Mouse (Mus musculus): Measurements from ENCODE around the gene Cd300lb. TPM values are rescaled to one million over a fixed set of nuclear protein-coding genes. Genes with fewer than 3 reads are reported as not detected.
"Not testable (repeated sequence)": the region's sequence is repeated elsewhere in the genome, so short reads cannot be mapped to it uniquely, and the experiment has no call there.

Gene Cd300lb
- polyA plus RNA-seq, 1 experiment from 2014 or later: 0.30 TPM

DNA sequence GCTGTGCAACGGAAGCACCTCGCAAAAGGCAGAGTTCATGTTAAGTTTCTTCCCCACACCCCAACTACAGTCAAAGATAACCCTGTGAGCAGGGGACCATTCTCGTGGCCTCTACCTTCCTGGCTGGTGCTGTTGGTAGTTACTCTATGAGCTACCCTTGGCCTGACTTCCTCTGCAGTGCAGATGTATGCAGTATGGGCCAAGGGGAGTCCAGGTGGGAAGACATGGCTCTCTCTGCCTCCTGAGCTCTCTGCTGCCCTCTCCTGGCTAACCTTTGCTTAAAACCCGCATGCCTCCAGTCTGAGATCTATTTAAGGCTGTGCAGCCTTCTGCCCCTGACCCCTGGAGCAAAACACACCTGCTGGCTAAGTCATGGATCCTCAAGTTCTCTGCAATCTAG, 10.2 kb downstream of the Cd300lb start:
- Histone ChIP-seq H3K27me3 (ENCODE audit: control insufficient read depth, insufficient read depth, low read length) (no peaks in the 10 kb centered on the region), H3K9ac (ENCODE audit: low read length) (no peak overlapping the region), H3K9me3 (ENCODE audit: control insufficient read depth, low read length) (no peaks in the 10 kb centered on the region; the same call in 1 of the 2 replicates), H3K4me2 (no peak overlapping the region), H3K4me3 (ENCODE audit: low read depth, low read length) (no peak overlapping the region), H3K4me1 (ENCODE audit: control insufficient read depth, insufficient read depth, low read length) (no peaks in the 10 kb centered on the region), H3K36me3 (ENCODE audit: control insufficient read depth, insufficient read depth, low read length) (no peaks in the 10 kb centered on the region), H3K27ac (ENCODE audit: low read depth, low read length) (no peak overlapping the region)
- DNase-seq (ENCODE audit: low spot score, missing footprints): no peak
- ATAC-seq (ENCODE audit: low FRiP score): no peak
- WGBS: 76% methylated on average over 4 of the region's 4 CpGs

DNA sequence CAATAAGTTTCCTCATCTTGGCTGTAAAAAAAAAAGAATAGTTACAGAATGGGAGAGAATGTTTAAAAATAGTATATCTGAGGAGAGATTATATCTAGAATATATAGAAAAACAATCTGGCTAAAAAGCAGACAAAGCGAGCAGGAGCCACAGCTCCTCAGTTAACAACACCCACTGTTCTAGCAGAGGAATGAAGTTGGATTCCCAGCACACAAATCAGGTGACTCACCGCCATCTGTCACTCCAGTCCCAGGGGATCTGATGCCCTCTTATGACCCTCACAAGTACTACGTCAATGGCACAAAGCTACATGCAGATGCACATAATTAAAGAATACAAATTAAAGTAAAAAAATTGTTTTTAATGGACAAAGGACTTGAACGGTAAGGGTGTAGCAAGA, 11.7 kb downstream of the Cd300lb start:
- no peak overlapping the region for H3K27ac ChIP-seq (ENCODE audit: low read depth, low read length)
- no peak overlapping the region for H3K4me3 ChIP-seq (ENCODE audit: low read depth, low read length)
- no peaks in the 10 kb centered on the region for H3K4me1 ChIP-seq (ENCODE audit: control insufficient read depth, insufficient read depth, low read length)
- no peaks in the 10 kb centered on the region for H3K27me3 ChIP-seq (ENCODE audit: control insufficient read depth, insufficient read depth, low read length)
- DNase-seq (ENCODE audit: low spot score, missing footprints): no peak
- ATAC-seq (ENCODE audit: low FRiP score): no peak
- no peak overlapping the region for H3K9ac ChIP-seq (ENCODE audit: low read length)
- 83% methylated on average over 4 of the region's 4 CpGs for WGBS
- no peaks in the 10 kb centered on the region; the same call in 1 of the 2 replicates for H3K9me3 ChIP-seq (ENCODE audit: control insufficient read depth, low read length)
- H3K4me2 ChIP-seq: no peak overlapping the region
- H3K36me3 ChIP-seq (ENCODE audit: control insufficient read depth, insufficient read depth, low read length): no peaks in the 10 kb centered on the region

DNA sequence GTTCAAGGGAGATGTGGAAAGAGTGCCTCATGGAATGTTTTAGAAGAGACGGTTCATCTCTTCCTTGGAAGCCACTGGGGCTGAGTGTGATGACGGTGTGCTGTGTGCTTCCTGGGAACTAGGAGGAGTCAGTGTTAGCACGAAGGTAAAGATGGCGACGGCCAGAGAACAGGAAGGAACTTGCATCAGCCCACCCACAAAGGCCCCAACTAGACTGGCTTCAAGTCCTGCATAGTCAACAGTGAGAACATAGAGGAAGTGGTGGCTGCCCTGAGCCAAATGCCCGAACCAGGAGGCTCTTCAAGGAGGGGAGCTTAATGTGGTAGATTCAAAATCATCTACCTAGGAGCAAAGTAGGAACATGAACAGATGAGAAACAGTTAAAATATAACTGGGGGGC, 17.1 kb downstream of the Cd300lb start:
- Histone ChIP-seq H3K36me3 (ENCODE audit: control insufficient read depth, insufficient read depth, low read length) (no peaks in the 10 kb centered on the region), H3K9me3 (ENCODE audit: control insufficient read depth, low read length) (no peaks in the 10 kb centered on the region), H3K27ac (ENCODE audit: low read depth, low read length) (no peak overlapping the region), H3K9ac (ENCODE audit: low read length) (no peak overlapping the region), H3K27me3 (ENCODE audit: control insufficient read depth, insufficient read depth, low read length) (no peaks in the 10 kb centered on the region; the same call in 1 of the 2 replicates), H3K4me1 (ENCODE audit: control insufficient read depth, insufficient read depth, low read length) (no peaks in the 10 kb centered on the region), H3K4me2 (no peak overlapping the region), H3K4me3 (ENCODE audit: low read depth, low read length) (no peak overlapping the region)
- ATAC-seq (ENCODE audit: low FRiP score) (no peak), DNase-seq (ENCODE audit: low spot score, missing footprints) (no peak)
- WGBS: 86% methylated on average over 6 of the region's 6 CpGs

DNA sequence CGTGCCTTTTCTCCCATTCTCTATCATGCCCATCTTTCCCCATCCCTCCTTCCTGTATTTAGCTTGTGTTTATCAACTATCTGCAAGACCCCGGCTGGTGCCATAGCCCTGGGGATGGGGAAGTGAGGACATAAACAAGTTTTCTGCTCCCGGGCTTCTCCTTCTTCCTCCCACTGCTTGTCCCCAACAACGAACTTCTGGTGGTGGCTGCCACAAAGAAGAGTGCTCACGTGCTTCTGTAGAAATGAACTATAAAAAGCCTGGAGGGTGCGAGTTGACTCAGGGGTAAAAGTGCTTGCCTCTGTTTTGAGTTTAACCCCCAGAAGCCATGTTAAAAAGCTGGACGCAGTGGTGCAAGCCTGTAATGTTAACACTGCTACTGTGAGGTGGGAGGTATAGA, 19.2 kb downstream of the Cd300lb start:
- no peaks in the 10 kb centered on the region; the same call in 1 of the 2 replicates for H3K27me3 ChIP-seq (ENCODE audit: control insufficient read depth, insufficient read depth, low read length)
- no peak for DNase-seq (ENCODE audit: low spot score, missing footprints)
- no peaks in the 10 kb centered on the region for H3K4me1 ChIP-seq (ENCODE audit: control insufficient read depth, insufficient read depth, low read length)
- no peak overlapping the region for H3K4me2 ChIP-seq
- no peak overlapping the region for H3K4me3 ChIP-seq (ENCODE audit: low read depth, low read length)
- no peak overlapping the region for H3K9ac ChIP-seq (ENCODE audit: low read length)
- H3K36me3 ChIP-seq (ENCODE audit: control insufficient read depth, insufficient read depth, low read length): no peaks in the 10 kb centered on the region
- H3K27ac ChIP-seq (ENCODE audit: low read depth, low read length): no peak overlapping the region
- no peaks in the 10 kb centered on the region for H3K9me3 ChIP-seq (ENCODE audit: control insufficient read depth, low read length)
- WGBS: 64% methylated on average over 7 of the region's 7 CpGs
- ATAC-seq (ENCODE audit: low FRiP score): no peak

DNA sequence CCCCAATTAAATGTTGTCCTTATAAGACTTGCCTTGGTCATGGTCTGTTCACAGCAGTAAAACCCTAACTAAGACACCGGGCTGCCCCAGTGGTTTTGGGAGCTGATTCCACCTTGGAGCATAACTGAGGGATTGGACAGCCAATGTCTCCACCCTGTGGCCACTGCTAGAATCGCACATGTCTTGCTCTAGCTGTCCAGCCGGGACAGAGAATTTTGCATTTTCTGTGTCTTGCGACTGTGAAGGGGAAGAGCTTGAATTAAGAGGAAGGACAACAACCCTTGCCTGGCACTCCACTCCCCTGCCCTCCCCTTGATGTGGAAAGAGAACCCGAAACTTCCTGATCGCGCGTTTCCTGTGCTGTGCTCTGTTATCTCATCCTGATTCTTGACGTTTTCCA, 21.3 kb downstream of the Cd300lb start:
- H3K4me3 ChIP-seq (ENCODE audit: low read depth, low read length): no peak overlapping the region
- ATAC-seq (ENCODE audit: low FRiP score): peak; percentile 48; the same call in 1 of the 2 replicates
- no peak overlapping the region for H3K27ac ChIP-seq (ENCODE audit: low read depth, low read length)
- peak; percentile 98 for DNase-seq (ENCODE audit: low spot score, missing footprints)
- no peak overlapping the region for H3K4me2 ChIP-seq
- H3K9ac ChIP-seq (ENCODE audit: low read length): no peak overlapping the region
- WGBS: 22% methylated on average over 9 of the region's 9 CpGs
- no peaks in the 10 kb centered on the region for H3K9me3 ChIP-seq (ENCODE audit: control insufficient read depth, low read length)
- H3K27me3 ChIP-seq (ENCODE audit: control insufficient read depth, insufficient read depth, low read length): no peaks in the 10 kb centered on the region; the same call in 1 of the 2 replicates
- H3K4me1 ChIP-seq (ENCODE audit: control insufficient read depth, insufficient read depth, low read length): no peaks in the 10 kb centered on the region
- H3K36me3 ChIP-seq (ENCODE audit: control insufficient read depth, insufficient read depth, low read length): no peaks in the 10 kb centered on the region

DNA sequence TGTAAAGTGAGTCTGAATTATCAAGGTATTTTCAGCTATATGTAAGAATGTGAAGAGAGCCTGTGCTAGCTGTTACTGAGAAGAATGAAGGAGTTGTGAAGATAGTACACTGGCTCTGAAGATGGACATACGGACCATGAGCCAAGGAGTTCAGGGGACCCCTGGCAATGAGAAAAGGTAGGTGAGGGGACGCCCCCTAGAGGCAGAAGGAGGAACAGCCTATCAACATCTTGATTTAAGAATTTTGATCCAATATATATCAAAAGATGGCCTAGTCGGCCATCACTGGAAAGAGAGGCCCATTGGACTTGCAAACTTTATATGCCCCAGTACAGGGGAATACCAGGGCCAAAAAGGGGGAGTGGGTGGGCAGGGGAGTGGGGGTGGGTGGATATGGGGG, 24.6 kb downstream of the Cd300lb start:
- H3K9ac ChIP-seq (ENCODE audit: low read length); H3K4me1 ChIP-seq (ENCODE audit: control insufficient read depth, insufficient read depth, low read length); H3K27ac ChIP-seq (ENCODE audit: low read depth, low read length); H3K4me3 ChIP-seq (ENCODE audit: low read depth, low read length); ATAC-seq (ENCODE audit: low FRiP score); H3K4me2 ChIP-seq; DNase-seq (ENCODE audit: low spot score, missing footprints); H3K27me3 ChIP-seq (ENCODE audit: control insufficient read depth, insufficient read depth, low read length); H3K36me3 ChIP-seq (ENCODE audit: control insufficient read depth, insufficient read depth, low read length); H3K9me3 ChIP-seq (ENCODE audit: control insufficient read depth, low read length): not testable (repeated sequence)
- 43% methylated on average over 3 of the region's 3 CpGs for WGBS

DNA sequence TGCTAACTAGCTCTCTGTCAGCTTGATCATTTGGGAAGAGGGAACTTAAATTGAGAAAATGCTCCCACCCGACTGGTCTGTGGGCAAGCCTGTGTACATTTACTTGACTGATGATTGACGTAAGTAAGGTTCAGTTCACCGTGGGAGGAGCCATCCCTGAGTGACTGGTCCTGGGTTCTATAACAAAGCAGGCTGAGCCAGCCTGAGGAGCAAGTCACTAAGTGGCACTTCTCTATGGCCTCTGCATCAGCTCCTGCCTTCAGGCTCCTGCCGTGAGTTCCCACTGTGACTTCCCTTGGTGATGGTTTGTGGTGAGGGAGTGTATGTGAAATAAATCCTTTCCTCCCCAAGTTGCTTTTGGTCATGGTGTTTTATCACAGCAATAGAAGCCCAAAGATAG, 26.1 kb downstream of the Cd300lb start:
- no peak for DNase-seq (ENCODE audit: low spot score, missing footprints)
- no peak overlapping the region for H3K27ac ChIP-seq (ENCODE audit: low read depth, low read length)
- no peaks in the 10 kb centered on the region for H3K36me3 ChIP-seq (ENCODE audit: control insufficient read depth, insufficient read depth, low read length)
- no peak overlapping the region for H3K9ac ChIP-seq (ENCODE audit: low read length)
- H3K4me2 ChIP-seq: no peak overlapping the region
- no peaks in the 10 kb centered on the region for H3K4me1 ChIP-seq (ENCODE audit: control insufficient read depth, insufficient read depth, low read length)
- H3K4me3 ChIP-seq (ENCODE audit: low read depth, low read length): no peak overlapping the region
- WGBS: 68% methylated on average over 4 of the region's 4 CpGs
- H3K9me3 ChIP-seq (ENCODE audit: control insufficient read depth, low read length): no peaks in the 10 kb centered on the region
- no peaks in the 10 kb centered on the region for H3K27me3 ChIP-seq (ENCODE audit: control insufficient read depth, insufficient read depth, low read length)
- no peak for ATAC-seq (ENCODE audit: low FRiP score)

DNA sequence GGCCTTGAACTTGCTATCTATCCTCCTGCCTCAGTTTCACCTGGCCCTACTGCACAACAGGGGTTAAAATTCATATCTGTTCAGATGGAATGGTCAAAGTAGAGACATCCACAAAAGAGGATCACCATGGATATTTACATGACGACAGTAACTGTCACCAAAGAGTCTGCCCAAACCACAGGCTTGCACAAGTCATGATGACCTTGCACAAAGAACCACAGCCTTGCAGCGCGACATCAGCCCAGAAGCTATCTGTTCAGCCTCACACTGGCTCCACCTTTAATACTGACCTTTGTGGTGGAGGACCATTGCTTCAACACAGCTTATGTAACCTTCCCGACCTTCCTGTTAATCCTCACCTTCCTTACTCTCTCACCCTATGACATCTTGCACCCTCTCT, 26.6 kb downstream of the Cd300lb start:
- Histone ChIP-seq H3K4me2 (no peak overlapping the region), H3K9ac (ENCODE audit: low read length) (no peak overlapping the region), H3K4me1 (ENCODE audit: control insufficient read depth, insufficient read depth, low read length) (no peaks in the 10 kb centered on the region), H3K36me3 (ENCODE audit: control insufficient read depth, insufficient read depth, low read length) (no peaks in the 10 kb centered on the region), H3K9me3 (ENCODE audit: control insufficient read depth, low read length) (no peaks in the 10 kb centered on the region), H3K4me3 (ENCODE audit: low read depth, low read length) (no peak overlapping the region), H3K27me3 (ENCODE audit: control insufficient read depth, insufficient read depth, low read length) (no peaks in the 10 kb centered on the region), H3K27ac (ENCODE audit: low read depth, low read length) (no peak overlapping the region)
- ATAC-seq (ENCODE audit: low FRiP score): no peak
- no peak for DNase-seq (ENCODE audit: low spot score, missing footprints)
- WGBS: 81% methylated on average over 4 of the region's 4 CpGs

DNA sequence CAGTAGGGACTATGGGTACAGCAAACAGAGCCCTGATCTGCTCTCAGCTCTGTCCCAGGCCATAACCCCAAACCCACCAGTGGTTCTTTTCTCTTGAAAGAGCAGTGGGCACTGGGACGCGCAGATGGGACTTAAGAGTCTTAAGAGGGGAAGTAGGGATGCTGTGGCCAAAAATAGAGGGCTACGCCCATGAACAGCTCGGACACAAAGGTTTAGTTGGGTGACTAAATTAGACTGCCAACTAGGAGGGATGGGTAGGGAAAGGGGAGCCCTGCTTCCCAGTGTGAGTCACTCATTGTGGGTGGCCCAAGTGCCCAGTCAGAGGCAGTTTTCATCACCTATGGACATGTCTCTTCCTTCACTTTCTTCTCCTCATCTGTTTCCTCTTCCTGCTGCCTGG, 31.0 kb downstream of the Cd300lb start:
- H3K4me3 ChIP-seq (ENCODE audit: low read depth, low read length): no peak overlapping the region
- no peaks in the 10 kb centered on the region for H3K36me3 ChIP-seq (ENCODE audit: control insufficient read depth, insufficient read depth, low read length)
- no peak for DNase-seq (ENCODE audit: low spot score, missing footprints)
- 93% methylated on average over 4 of the region's 4 CpGs for WGBS
- H3K4me1 ChIP-seq (ENCODE audit: control insufficient read depth, insufficient read depth, low read length): no peaks in the 10 kb centered on the region
- no peak overlapping the region for H3K9ac ChIP-seq (ENCODE audit: low read length)
- no peak for ATAC-seq (ENCODE audit: low FRiP score)
- no peak overlapping the region for H3K4me2 ChIP-seq
- no peak overlapping the region for H3K27ac ChIP-seq (ENCODE audit: low read depth, low read length)
- H3K9me3 ChIP-seq (ENCODE audit: control insufficient read depth, low read length): no peaks in the 10 kb centered on the region
- no peaks in the 10 kb centered on the region for H3K27me3 ChIP-seq (ENCODE audit: control insufficient read depth, insufficient read depth, low read length)

DNA sequence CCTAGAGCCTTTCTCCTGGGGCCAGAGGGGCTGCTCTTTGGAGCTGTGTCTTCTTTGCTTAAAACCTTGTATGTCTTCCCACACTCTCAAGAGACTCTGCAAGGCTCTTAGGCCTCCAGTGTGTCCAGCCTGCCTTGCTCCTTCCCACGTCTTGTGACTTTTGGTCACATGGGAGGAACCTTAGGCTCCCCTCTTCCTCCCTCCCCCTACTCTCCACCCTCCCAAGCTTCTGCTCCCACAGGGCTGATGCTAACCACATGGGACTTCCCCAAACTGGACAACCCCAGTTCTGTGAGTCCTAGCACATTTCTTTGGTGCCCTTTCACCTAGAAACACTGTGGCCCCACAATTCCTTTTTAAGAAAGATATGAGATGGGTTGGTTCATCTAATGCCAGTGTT, 36.2 kb downstream of the Cd300lb start:
- ATAC-seq (ENCODE audit: low FRiP score) (no peak), DNase-seq (ENCODE audit: low spot score, missing footprints) (no peak)
- Histone ChIP-seq H3K4me2 (no peak overlapping the region), H3K4me3 (ENCODE audit: low read depth, low read length) (no peak overlapping the region), H3K27me3 (ENCODE audit: control insufficient read depth, insufficient read depth, low read length) (no peaks in the 10 kb centered on the region), H3K36me3 (ENCODE audit: control insufficient read depth, insufficient read depth, low read length) (no peaks in the 10 kb centered on the region), H3K9ac (ENCODE audit: low read length) (no peak overlapping the region), H3K27ac (ENCODE audit: low read depth, low read length) (no peak overlapping the region), H3K9me3 (ENCODE audit: control insufficient read depth, low read length) (no peaks in the 10 kb centered on the region), H3K4me1 (ENCODE audit: control insufficient read depth, insufficient read depth, low read length) (no peaks in the 10 kb centered on the region)
- 45% methylated on average over 1 of the region's 1 CpGs for WGBS
